Mouse (Mus musculus): Measurements from ENCODE around the gene Adcy10.

Adcy10 gene

GRCm38 (mm10) chr1:165604203-165604602 lies 119.2 kb downstream of the Adcy10 start:
- no peak for DNase-seq (ENCODE audit: low read depth)

- no peak for DNase-seq (ENCODE audit: low read depth)
Observed at GRCm38 (mm10) chr1:165605108-165605507, 120.1 kb downstream of the Adcy10 start.

- DNase-seq (ENCODE audit: low read depth): no peak
Observed at GRCm38 (mm10) chr1:165605774-165606173, 120.8 kb downstream of the Adcy10 start.

- no peak for DNase-seq (ENCODE audit: low read depth)
Observed at GRCm38 (mm10) chr1:165608904-165609303, 123.9 kb downstream of the Adcy10 start.

GRCm38 (mm10) chr1:165609495-165610320 lies 124.7 kb downstream of the Adcy10 start:
- DNase-seq (ENCODE audit: low read depth): peak; percentile 74

- DNase-seq (ENCODE audit: low read depth): peak; percentile 24
Observed at GRCm38 (mm10) chr1:165610321-165610999, 125.5 kb downstream of the Adcy10 start.

- peak; percentile 28 for DNase-seq (ENCODE audit: low read depth)
Observed at GRCm38 (mm10) chr1:165612714-165613113, 127.7 kb downstream of the Adcy10 start.

GRCm38 (mm10) chr1:165613926-165614325 lies 128.9 kb downstream of the Adcy10 start:
- no peak for DNase-seq (ENCODE audit: low read depth)

DNA sequence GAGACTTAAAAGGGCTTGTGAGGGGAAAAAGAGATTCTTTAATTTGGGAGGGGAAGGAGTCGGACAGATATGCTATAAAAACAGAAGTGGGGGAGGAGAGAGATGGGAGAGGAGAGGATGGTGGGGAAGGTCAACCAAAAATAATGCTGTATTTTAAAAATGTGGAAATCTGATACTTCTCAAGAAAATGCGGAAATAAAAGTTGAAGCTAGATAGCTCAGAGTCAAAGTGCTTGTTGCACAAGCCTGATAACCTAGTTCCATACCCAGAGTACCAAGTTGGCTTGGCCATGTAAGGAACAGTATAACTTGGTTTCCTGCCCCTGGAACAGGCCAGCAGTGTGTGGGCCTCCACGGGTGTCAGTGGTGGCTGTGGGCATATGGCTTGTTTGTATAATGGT lies 129.8 kb downstream of the Adcy10 start:
- DNase-seq (ENCODE audit: low read depth): no peak

- DNase-seq (ENCODE audit: low read depth): no peak
Observed at GRCm38 (mm10) chr1:165616652-165617051, 131.7 kb downstream of the Adcy10 start.

DNA sequence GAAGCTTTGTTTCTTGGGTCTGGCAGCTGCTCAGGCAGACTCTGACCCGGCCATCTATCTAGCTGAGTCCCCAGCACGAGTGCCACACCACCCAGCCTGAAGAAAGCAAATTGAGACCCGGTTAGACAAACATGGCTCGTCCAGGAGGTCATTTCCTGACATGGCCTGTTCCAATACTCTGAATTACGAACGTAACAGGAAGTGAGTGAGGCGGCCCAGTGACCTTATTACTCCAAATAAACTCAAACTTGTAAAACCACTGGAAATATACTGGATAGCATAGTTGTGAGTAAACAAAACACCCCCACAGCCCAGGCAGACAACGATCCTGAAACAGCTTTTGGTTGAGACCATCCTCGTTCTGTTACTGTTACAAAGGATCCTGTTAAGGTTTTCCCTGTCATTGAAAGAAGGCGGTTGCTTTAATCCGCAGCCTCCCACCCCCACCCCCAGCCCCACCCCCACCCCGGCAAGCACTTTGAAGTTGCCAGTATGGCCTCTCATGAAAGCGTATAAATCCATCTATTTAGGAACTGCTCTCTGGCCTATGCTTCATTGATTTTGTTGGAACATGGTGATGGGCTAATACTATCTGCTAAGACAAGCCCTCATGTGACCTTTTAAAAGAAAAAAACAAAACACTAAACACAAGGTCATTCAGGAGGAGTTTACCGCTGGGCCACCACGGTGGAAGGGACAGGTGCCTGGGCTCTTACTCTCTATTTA lies 132.3 kb downstream of the Adcy10 start:
- no peak for DNase-seq (ENCODE audit: low read depth)

DNA sequence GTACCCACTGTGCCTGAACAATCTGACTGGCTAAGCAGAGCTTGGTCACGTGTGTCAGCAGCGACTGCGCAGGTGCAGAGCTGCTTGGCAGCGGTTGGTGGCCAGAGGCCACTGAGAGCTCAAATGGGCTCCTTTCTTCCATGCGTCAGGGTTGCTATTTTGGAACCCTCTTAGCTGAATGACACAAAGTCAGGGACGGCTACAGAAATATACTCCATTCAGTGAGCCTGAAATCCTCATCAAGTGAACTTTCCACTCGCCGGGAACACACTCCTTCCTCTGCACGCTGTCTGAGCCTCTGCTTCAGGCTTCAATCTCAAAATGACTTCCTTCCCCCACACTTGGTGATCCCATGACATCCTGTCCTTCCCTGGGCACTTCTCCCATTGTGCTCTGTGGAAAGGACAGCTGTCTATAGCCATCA lies 133.2 kb downstream of the Adcy10 start:
- no peak for DNase-seq (ENCODE audit: low read depth)

GRCm38 (mm10) chr1:165625058-165625457 lies 140.1 kb downstream of the Adcy10 start:
- no peak for DNase-seq (ENCODE audit: low read depth)

DNA sequence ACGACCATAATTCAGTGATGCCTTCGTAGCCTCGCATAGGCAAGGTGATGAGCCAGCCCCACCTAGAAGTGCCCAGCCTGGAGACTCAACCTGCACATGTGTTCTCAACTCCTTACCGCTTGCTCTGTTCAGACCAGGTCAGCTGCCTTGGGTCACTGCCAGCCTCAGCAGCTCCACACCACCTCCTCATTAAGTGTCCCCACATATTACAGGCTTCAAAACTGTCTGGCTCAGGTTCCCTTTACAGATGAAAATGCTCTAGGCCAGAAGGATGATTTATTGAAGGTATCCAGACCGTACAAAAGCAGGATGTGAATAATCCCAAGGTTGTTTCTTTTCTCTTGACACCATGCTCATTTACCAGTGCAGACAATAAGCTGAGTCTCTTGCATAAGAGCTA lies 140.9 kb downstream of the Adcy10 start:
- no peak for DNase-seq (ENCODE audit: low read depth)

Measured in induced T-regulatory cell, adult 2 months (primary cell).